Comparison of ENCODE assay signal across 13 mouse cellular contexts in genomic region chr4:40139663-40140255, GRCm38 (mm10).
"Had no signal": no experiment of that assay in that cellular context is flagged by ENCODE, and none has a peak within 500 bp of the region (broad histone marks: within the 10 kb centered on the region; RNA-seq: fewer than 3 reads in every experiment).

No protein-coding gene starts in this region.

- H3K9me3 ChIP-seq: limb, embryonic 15.5 days; midbrain, embryonic 13.5 days had no signal

- H3K27me3 ChIP-seq: limb, embryonic 15.5 days; megakaryocyte, embryonic 14.5 days; midbrain, embryonic 13.5 days had no signal

- H3K27ac ChIP-seq: kidney, postnatal 0 days; limb, embryonic 15.5 days; midbrain, embryonic 13.5 days had no signal

- H3K4me2 ChIP-seq: limb, embryonic 15.5 days; lung, embryonic 14.5 days; midbrain, embryonic 13.5 days had no signal

- H3K9ac ChIP-seq: limb, embryonic 15.5 days; lung, embryonic 14.5 days; midbrain, embryonic 13.5 days had no signal

- ATAC-seq: midbrain, embryonic 13.5 days had no signal

- H3K4me3 ChIP-seq: limb, embryonic 15.5 days; megakaryocyte, embryonic 14.5 days; midbrain, embryonic 13.5 days had no signal

- H3K36me3 ChIP-seq: limb, embryonic 15.5 days; midbrain, embryonic 13.5 days had no signal

- DNase-seq: kidney, adult 9 months; kidney, postnatal 36 days; layer of hippocampus, adult 9-11 months; layer of hippocampus, postnatal 36 days; lung, embryonic 14.5 days; lung, postnatal 10 days; lung, postnatal 4 days; right cerebral cortex, postnatal 14 days; thymus, postnatal 36 days had no signal
